Mouse (Mus musculus) cerebellum, adult 18-20 months (tissue): ENCODE data around the gene Mri1.
"Not testable (repeated sequence)": the region's sequence is repeated elsewhere in the genome, so short reads cannot be mapped to it uniquely, and the experiment has no call there.

ENCODE experiments used
- DNase-seq, 2 experiments: peaks; one replicate each; pipeline ENCODE4 v3.0.0; 2021

Mri1 gene

DNA sequence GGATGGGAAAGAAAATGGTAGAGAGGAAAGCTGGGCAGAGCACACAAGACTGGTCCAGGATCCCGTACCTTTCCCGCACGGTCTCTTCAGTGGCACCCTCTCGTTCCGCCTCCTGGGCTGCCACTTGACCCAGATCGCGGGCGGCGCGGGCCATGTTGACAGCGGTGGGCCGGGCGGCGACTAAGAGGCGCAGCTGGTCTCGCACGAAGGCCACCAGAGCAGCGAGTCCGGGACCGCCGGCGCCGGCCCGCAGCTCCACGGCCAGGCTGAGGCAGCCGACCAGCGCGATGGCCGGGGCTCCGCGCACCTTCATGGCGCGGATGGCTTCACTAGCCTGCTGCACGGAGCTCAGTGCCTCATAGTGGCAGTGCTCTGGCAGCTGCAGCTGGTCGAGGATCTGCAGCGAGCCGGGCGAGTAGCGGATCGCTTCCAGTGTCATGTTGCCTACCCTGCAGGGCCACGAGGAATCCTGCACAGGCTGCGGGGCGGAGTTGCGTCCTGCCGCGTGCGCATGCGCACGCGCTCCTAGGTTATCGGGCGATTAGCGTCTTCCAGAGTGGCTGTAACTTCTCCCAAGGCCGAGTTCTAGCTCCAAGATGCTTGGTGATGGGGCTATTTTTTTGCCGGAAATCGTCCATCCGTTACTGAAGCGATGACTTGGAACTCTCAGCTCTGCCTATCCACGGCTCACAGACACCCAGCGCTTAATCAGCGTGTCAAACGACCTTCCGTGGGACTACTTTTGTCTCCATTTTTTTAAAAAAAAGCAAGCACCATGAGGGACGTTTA is at the start of gene Mri1:
Gene Mri1 (minus strand): TSS at position 505 of the 789 bp plus-strand sequence.
- peak; percentile 81 to 83 for DNase-seq

DNA sequence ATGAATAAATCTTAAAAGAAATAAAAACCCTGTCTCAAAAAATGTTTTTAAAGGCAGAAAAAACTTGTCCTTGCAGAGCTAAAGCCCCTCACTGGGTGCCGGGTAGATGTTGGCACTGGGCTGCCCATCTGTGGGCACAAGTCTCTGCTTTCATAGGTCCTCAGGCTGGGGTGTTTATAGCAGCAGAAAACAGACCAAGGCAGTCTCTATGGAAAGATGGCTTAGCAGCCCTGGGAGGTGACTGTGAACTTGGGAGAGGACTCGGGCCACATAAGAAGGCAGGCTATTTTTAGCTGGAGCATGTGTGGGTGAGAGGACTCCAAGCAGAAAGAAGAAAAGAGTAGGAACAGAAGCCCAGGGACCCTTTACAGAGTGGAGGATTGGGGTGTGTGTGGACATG is 46.8 kb upstream of the Mri1 start:
- DNase-seq, result no peak

DNA sequence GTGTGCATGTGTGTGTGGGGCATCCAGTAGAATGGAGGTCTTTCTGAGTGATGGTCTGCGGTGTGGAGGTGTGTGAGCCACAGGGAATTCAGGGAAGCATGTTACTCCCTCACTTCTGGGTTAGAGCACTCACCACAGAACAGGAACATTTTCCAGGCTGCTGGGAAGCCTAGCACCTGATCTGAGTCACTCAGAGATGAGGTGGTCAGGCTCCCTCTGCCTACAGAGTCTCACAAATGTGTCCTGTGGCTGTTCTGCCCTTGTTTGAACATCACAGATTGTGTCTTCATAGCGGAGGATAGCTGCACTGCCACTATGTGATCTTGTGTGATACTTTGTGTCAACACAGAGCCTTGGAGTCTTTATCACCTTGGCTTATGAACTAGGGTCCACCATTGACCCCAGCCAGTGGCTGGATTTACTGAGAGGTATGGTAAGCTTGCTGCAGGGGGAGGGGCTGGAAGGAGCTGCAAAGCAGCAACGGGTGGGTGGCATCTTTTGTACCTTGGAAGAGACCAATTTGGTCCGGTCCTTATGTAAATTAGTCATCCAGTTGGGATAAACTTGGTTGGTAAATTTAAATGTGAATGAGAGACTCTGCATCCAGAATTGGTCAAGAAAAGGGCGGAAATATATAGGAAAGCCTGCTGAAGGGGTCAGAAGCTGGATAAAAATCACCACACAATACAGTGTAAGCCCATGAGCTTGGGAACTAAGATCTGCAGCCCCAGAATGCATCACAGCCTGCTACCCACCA is 40.1 kb upstream of the Mri1 start:
- no peak for DNase-seq

DNA sequence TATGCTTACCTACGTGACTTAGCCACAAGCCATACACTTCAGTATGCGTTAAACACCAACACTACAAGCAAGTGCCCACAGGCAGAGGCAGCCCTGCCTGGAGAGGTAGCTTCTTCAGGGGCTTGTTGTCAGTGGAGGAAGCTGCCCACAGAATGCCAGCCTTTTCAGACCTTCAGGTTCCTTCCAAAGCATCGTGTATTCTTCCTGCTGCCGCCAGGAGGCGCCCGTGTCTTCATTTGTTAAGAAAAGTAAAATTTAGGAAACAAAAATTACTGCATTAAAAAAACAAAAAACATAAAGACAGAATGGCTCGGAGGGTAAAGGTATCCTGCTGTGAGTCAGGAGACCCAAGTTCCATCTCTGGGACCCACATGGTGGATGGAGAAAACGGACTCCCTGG is 34.6 kb upstream of the Mri1 start:
- peak; percentile 69 to 89 for DNase-seq

DNA sequence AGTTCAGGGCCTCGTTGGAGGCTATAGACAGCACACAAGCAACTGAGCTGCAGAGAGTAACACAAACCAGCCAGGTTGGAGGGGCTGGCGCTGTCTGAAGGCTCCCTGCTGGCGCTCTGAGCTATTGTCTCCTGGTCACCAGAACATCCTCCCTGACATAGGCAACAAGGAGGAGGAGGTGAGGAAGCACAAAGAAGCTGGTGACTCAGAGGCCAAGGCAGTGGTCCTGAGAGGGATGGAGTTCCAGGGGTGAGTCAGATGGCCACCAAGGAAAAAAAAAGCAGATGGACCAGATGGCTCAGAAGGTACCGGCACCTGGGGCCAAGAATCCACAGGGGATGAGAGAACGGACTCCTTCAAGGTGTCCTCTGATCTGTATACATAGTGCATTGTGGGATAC is 34.0 kb upstream of the Mri1 start:
- peak; percentile 68 to 69 for DNase-seq

DNA sequence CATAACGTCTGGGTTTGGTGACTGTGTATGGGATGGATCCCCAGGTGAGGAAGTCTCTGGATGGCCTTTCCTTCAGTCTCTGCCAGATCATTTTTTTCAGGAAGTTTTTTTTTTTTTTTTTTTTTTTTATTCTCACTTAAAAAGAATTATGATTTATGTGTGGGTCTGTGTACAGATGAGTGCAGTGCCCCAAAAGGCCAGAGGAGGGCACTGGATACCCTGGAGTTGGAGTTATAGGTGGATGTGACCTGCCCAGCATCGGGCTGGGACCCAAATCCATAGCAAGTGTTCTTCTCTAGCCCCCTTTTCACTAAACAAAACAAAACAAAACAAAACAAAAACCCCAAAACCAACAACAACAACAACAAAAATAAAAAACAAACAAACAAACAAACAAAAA is 31.8 kb upstream of the Mri1 start:
- peak; percentile 52 to 53 for DNase-seq

DNA sequence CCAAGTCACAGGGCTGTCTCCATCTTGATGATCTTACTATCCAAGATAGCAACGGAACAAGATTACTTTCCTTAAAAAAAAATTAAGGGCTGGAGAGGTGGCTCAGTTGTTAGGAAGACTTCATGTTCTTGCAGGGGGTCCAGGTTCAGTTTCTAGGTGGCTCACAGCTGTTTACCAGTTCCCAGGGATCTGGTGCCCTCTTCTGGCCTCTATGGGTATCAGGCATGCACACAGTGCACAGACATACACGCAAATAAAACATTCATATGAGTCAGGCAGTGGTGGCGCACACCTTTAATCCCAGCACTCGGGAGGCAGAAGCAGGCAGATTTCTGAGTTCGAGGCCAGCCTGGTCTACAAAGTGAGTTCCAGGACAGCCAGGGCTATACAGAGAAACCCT is 28.5 kb upstream of the Mri1 start:
- DNase-seq, result not testable (repeated sequence)

DNA sequence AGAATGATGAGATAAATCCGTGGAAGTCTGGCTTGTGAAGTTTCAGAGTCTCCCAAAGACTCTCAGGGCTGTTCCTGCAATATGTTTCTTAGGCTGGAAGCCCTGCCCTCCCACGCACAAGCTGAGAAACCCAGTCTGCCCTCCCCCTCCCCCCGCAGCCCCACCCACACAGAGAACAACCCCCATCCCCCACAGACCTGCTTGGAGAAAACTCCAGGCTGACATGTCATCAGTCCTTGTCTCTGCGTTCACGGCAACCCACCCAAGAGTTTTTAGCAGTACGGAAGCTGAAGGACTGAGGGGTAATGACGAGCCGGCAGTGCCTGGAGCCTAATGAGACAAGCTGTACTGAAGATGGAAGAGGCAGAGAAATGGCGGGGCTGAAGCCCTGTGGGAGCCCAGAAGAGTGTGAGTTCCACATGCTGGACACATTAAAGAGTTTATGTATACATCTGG is 27.5 kb upstream of the Mri1 start:
- DNase-seq, result no peak

DNA sequence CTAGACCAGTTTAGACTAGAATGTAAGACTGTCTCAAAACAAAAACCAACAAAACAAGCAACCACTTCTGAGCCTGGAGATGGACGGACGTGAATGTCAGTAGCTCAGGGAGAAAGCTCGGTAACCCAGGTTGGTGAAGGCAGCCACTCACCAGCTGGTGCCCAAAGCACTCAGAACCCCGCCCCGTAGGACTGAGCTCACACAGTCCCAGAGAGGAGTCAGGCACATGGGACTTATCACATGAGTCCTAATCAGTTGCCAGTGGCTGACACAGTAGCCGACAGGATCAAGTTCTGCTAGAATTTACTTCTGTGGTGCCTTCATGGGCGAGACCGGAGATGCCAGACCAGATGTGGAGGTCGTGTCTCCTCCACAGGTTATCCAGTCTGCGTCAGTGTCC is 23.7 kb upstream of the Mri1 start:
- no peak for DNase-seq

DNA sequence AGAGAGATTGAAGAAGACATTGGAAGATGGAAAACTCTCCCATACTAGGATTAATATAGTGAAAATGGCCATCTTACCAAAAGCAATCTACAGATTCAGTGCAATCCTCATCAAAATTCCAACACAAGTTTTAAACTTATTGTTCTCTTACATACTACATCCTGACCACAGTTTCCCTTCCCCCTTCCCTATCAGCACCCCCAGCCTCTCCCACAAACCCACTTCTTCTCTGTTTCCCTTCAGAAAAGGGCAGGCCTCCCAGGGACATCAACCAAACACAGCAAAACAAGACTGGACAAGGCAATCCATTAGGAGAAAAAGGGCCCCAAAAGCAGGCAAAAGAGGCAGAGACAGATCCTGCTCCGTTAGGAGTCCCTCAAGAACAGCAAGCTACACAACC is 19.3 kb upstream of the Mri1 start:
- DNase-seq, result no peak

DNA sequence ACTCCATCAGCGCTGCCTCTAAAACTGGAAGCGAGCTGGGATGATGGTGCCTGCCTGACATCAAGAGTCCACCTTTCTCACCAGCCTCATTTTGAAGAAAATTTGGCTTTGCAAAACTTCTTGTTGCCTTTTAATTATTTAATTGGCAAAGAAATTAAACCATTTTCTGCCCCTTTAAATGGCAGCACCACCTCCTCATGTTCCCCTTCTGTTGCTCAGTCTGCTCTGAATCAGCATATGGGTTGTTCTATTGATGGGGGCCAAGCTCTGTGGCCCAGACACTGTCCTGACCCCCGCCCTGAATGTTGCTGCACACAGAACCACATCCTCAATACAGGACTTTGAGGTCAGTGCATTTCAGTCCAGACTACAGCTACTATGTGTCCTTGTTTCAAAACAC is 16.8 kb upstream of the Mri1 start:
- DNase-seq, result no peak

DNA sequence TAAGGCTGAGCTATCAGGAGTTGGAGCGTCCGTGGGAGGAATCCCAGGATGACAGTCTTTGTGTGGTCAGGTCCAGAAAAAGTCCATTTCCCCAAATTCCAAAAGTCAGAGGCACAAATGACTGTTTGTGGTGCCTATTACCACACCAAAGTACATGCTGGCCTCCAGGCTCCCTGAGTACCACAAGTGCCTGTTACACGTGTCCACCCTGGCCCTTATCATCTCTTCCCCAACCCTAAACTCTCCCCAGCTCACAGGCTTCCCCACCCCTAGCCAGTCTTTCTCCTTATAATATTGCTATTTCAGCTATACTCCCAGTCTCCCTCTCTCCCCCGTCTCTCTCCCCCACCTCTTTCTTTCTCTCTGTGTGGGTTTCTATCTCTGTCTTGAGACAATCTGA is 15.2 kb upstream of the Mri1 start:
- DNase-seq, result no peak

DNA sequence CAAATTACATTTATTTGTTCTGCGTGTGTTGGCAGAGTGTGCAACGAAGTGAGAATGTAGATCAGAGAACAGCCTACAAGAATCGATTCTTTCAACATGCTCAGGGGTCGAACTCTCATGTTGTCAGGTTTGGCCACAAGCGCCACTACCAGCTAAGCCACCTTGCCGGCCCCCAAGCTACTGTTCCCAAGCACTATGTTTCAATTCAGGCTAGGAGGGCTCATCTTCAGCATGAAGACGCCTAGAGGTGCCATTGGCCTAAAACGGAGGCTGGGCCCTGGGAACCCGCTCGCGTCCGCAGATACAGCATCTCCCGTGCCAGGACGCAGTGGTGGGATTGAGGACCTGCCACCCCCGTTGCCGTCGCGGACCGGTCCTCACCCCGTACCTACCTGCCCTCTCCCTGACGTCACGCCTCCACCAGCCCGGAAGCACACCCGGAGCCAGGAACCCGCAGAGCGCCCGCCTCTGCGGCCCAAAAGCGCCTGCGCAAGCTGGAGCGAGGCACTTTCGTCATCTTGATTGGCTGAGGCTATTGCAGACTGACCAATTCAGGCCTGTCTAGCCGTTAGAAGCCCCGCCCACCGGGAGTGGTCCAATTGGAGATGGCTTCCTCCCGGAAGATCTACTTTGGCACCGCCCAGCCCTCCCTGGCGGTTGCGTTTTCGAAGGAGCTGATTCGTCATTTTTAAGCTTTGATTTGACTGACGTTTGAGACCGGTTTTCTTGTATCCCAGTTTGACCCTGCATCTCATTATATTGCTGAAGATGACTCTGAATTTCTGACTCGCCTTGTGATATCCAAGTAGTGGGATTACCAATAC is 13.0 kb upstream of the Mri1 start, which contains the start of gene Ccdc130:
Gene Ccdc130 (minus strand): TSS at position 431 of the 824 bp plus-strand sequence.
- peak; percentile 100 for DNase-seq

DNA sequence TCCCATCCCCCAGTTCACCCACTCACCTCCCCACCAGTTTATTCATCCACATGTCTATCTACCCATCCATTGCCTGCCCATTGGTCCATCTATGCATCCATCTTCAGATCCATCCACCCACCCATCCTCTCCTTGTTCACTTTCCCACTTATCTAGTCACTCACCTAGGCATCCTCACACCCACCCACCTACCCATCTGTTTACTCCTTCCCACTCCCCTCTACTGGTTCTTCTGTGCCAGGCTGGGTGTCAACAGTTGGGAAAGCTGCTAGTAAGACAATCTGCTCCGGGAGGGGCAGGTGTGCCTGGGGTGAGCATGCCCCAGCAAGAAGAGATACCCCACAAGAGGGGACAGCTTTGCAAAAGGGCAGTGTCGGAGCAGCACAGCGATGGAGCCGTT is 4.0 kb upstream of the Mri1 start:
- no peak for DNase-seq

DNA sequence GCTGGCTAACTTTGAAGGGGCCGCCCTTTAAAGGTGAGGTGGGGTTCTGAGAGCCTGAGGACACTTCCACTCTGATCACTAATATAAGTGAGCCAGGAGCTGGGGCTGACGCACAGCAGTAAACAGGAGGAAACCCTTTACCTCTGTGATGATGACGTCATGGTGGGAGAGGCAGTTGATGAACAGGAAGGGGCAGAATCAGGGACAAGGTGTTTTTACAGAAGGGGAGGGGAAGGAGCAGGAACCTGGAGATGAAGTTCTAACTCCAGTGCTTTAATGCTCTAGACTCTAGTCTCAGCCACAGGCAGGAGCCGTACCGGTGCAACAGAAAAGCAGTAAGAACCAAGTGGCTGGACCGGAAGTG is 686 bp downstream of the Mri1 start:
- peak in 1 of 2 experiments; percentile 30 for DNase-seq

DNA sequence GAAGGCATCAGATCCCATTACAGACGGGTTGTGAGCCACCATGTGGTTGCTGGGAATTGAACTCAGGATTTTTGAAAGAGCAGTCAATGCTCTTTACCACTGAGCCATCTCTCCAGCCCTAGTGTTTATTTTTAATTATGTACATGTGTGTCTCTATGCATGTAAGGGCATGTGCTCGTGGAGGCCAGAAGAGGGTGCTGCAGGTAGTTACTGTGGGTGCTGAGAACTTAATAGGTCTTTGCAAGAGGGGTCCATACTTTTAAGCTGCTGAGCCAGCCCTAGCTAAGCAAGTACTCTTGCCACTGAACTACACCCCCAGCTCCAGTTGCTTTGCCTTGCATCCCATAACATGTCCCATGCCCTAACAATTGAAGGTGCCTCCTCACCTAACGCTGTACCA is 1.3 kb downstream of the Mri1 start:
- no peak for DNase-seq

DNA sequence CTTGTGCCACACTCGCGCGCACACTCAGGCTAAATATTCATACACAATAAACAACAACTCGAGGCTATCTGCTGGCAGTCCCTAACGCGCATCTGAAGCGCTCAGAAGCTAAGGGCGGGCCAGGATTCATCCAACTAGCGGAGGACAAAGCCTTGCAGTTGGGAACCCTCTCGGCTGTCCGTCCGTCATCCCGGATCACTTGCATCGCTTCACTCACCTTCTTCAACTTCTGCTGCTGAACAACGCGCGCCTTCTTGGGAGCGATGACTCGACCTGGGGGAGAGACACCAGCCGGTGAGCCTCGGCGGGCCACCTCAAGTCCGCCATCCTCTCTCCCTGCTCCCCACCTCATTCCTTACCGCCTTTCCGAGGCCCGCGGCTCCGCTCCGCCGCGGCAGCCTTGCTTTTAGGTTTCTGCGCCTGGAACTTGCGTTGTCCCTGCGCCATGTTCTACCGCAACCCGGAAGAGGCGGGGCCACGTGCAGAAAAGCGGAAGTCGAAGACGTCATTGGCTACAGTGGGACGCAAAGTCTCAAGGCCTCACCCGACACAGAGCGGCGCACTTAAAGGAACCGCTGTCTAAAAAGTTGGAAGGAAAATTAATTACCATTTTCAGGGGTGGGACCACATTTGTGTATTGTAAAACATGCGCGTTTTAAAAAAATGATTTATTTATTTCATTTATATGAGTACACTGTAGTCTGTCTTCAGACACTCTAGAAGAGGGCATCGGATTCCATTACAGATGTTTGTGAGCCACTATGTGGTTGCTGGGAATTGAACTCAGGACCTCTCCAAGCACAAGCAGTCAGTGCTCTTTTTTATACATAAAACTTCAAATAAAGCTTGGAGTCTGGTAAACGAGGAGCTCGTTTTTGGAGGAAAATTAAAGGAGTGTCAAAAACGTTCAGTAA is 7.6 kb downstream of the Mri1 start, which contains the start of gene D8Ertd738e:
Gene D8Ertd738e (minus strand): TSS at position 463 of the 914 bp plus-strand sequence.
- peak; percentile 88 for DNase-seq

DNA sequence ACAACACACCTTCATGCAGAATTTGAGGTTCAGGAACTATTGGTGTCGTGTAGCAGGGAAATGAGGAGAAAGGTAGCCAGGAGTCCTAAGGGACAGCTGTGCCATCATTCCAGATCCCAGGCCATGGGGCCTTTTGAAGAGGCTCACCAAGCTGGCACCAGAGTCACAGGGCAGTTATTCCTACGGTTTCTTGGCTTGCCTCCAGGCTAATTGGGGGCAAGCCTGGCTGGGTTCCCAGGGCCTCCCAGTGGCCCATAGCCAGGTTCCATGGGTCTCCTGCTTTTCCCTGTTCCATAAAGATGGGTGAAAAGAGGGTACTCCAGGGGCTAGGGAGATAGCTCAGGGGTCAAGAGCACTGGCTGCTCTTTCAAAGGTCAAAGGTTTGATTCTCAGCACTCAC is 15.3 kb downstream of the Mri1 start:
- no peak for DNase-seq

DNA sequence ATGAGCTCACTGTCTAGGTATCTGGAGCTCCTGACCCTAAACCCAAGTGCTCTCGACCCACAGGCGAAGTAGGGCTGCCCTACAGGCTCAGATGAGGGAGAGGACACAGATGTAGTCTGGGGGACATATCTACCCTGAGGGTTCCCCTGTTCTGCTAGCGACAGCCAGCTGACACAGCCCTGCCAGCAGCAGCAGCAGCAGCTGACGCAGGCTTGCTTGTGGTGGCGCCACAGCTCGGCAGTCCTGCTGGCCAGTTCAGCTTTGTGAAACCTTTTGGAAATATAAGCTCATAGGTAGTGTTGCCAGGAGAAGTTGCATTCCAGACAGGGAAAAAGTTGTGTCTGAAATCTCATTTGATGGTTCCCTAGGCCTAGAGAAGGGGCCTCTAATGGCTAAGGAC is 16.0 kb downstream of the Mri1 start:
- no peak for DNase-seq

DNA sequence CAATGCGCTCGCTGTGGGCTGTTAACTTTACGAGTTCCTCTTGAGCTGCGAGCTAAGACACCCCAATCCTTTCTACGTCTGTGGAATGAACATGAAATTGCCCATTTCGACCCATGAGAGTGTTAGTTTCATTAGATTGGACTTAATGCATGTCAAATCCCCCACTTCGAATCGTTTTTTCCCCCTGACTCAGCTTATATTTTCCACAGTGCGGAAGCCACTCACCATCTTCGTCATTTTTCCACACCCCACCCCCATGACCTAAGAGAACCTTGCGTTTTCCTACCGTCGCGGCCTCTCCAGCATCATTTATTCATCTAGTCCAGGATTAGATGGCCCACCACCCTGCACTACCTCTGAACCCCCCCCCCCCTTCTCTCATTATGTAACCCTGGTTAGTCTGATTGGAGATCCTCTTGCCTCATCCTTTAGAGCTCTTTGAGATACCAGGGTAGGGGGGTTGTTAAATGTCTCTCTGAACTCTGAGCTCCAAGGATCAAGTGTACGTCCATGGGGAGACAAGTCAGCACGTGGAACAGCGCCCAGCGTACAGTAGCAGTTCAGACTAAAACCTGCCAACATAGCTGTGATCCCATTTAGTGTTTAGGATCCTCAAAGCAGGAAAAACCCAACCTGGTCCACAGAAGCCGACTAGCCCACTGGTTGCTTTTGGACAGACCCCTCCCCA is 19.4 kb downstream of the Mri1 start:
- DNase-seq, result no peak

DNA sequence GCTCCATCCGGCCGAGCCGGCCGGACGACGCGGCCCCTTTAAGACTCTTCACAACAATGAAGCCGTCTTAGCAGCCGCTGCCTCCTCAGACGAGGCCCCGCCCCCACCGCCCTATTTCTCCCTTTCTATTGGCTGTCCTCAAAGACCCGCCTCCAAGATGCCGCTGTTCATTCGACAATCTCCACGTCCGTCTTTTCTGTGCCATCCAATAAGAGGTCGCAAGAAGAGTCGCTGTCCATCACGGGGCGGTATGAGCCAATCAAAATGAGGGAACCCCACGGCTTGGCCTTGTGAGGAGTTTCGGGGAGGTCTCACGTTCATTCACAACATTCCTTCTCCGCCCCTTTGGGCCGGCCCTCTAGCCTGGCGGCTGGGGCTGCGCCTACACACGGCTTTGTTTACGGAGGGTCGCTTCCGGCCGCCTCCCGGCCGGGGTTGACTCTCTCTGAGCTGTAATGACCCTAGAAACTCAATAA is 20.1 kb downstream of the Mri1 start, which contains the start of gene Zswim4:
Gene Zswim4 (minus strand): TSS at position 58 of the 476 bp plus-strand sequence.
- DNase-seq, result peak; percentile 98 to 99
